Mouse (Mus musculus) regulatory T cell (primary cell): ENCODE results near the gene Pet100.

Source experiments
- in situ Hi-C: fragments of 300-600 bp; cut with MboI, MseI; formaldehyde crosslinking; loops from one replicate; pipeline ENCODE4 v1.15.1; 2025; ENCODE audit warnings: high pct_unique_total_duplicates

Gene Pet100

DNA sequence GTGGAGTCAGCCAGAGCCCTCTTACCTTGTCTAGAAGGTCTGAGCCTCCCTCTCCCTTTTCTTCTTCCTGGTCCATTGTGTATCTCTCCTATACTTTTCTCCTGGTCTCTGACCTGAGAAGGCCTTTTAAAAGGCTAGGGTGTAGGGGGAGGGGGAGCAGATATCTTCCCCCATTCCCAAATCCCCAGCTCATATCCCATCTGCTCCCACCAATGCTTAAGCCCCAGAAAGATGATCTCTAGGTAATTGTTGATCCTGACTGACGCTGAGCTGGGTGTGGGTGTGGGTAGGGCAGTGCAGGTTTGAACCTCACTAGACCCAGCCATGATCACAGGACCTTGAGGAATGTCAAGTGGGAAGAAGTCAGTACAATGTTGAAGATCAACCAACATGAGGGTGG, 4.1 kb downstream of the Pet100 start, which contains the start of gene Pcp2:
TSS of gene Pcp2 (minus strand) at position 101 of the 400 bp plus-strand sequence.
- in situ Hi-C loops, result no loop called here

- in situ Hi-C loops, result no loop called here
Observed at GRCm38 (mm10) chr8:3626971-3627370, 5.6 kb downstream of the Pet100 start.

DNA sequence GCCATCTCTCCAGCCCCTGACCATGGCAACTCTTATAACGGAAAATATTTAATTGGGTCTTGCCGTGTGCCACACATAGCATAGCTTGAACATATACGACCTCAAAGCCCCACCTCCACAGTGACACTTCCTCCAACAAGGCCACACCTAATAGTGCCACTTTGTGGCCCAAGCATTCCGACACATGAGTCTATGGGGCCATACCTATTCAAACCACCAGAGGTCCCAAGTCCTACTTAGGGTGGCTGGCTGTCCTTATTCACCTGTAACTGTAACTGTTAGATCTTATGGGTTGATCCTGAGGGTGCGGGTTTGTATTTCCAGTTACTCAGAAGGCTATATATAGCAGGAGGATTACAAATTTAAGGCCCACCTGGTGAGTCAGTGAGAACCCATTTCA, 6.7 kb downstream of the Pet100 start:
- in situ Hi-C loops, result no loop called here

- in situ Hi-C loops, result loop anchor here (5.0 kb wide), 1 partner anchor 1046 kb away; no protein-coding TSS in a partner anchor
Observed at GRCm38 (mm10) chr8:3630647-3631477, 9.5 kb downstream of the Pet100 start, which contains the start of gene Stxbp2. TSS of gene Stxbp2 (plus strand) at chr8:3630955.

- in situ Hi-C loops, result loop anchor here (5.0 kb wide), 1 partner anchor 1046 kb away; no protein-coding TSS in a partner anchor
Observed at GRCm38 (mm10) chr8:3631478-3631875, 10.1 kb downstream of the Pet100 start.

GRCm38 (mm10) chr8:3645804-3646203, 24.5 kb downstream of the Pet100 start:
- in situ Hi-C loops, result no loop called here

DNA sequence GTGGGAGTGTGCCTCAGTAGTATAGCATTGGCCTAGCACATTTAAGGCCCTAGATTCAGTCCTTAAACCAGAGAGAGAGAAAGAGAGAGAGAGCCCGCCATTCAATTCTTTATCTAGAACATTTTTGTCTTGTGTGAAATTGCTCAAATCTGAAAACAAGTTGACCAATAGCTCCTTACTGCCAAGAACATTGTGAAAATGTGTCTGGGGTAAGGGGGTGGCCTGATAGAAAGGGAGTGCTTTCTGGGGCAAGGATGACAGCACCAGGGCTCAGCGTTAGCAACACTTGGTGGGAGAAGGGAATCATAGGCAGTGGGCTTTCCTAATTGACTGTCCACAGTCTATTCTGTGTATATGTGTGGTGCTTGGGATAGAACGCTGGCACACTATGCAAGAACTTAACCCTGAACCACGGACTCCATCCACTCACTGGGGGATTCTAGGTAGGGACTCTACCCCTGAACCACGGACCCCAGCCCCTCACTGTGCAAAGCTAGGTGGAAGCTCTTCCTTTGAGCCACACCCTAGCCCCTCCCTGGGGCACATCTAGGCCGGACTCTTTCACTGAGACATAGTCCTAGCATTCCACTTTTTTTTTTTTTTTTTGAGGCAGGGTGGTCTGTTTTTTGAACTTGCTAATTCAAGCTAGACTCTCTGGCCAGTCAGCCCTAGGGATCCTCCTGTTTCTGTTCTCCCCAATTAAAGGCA, 25.6 kb downstream of the Pet100 start:
- in situ Hi-C loops, result no loop called here

DNA sequence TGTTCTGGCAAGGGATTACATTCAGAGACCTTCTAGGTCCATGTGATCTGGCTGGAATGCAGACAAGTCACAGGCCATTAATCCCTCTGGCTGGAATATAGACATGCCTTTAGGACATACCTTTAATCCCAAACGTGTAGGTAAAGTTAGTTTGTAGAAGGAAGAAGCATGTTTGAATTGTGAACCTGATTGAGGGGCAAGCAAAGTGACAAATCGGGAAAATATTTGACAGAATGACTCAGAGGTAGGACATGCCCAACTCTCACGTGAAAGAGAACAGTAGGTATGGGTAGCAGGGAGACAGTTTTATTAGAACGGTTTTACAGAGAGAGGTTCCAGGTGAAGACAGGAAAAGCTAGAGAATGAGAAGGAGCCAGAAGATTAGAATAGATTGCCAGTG, 26.2 kb downstream of the Pet100 start:
- in situ Hi-C loops, result no loop called here

GRCm38 (mm10) chr8:3648268-3648667, 26.9 kb downstream of the Pet100 start:
- in situ Hi-C loops, result no loop called here

DNA sequence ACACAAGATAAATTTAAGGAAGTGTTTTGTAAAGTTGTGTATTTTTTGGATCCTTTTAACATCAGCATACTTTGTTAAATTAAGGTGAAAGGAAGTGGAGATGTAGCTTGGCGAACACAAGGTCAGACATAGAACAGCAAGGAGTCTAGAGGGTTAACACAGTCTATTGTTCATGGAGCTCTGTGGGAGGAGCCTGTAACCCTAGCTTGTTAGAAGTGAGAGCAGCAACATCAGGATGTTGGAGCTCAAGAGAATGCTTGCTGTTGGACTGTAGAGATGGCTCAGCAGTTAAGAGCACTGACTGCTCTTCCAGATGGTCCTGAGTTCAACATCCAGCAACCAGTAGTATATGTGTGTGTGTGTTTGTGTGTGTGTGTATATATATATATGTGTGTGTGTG, 27.6 kb downstream of the Pet100 start:
- in situ Hi-C loops, result no loop called here

DNA sequence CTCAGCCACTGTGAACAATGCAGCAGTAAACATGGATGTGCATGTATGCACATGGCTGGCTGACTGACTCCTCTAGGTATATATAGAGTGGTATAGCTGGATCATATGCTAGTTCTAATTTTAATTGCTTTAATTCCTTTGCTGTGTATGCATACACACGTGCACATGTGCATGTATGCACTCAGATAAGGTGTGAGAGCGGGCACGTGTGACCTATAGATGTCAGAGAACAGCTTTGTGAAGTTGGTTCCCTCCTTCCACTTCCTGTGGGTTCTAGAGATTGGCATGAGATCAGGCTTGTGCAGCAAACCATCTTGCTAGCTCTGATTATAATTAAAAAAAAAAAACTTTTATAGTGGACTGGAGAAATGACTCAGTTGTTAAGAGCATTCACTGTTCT, 31.5 kb downstream of the Pet100 start:
- in situ Hi-C loops, result no loop called here

DNA sequence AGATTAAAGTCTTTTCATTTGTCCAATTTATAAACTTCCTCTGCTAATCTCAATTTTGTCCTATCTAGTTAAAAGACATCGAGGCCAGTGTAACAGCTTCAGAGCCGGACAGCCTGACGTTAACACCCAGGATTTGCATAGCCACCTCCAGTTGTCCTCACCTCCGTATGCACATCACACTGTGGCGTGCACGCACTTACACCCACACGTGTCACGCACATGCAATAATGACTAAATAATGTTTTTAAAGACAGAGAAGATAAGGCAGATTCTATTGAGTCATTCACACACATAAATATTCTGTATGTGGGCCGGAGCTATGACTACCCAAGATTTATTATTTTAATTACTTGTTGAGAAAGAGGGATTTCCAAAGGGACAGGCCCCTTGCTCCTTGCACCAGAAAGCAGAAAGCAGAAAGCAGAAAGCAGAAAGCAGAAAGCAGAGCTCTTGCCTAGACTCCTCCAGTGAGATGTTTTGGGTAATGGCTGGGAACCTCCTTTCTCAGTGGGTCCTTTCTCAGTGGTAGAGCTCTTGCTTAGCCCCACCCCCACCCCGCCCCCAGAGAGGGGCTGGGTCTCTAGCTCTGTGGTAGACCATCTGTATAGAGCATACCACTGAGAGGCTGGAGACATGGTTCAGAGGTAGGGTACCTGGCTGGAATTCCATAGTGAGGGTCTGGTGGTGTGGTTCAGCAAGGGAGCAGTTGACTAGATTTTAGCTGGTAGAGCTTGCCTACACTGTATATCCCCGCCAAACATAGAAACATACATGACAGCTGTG, 33.6 kb downstream of the Pet100 start:
- in situ Hi-C loops, result no loop called here

DNA sequence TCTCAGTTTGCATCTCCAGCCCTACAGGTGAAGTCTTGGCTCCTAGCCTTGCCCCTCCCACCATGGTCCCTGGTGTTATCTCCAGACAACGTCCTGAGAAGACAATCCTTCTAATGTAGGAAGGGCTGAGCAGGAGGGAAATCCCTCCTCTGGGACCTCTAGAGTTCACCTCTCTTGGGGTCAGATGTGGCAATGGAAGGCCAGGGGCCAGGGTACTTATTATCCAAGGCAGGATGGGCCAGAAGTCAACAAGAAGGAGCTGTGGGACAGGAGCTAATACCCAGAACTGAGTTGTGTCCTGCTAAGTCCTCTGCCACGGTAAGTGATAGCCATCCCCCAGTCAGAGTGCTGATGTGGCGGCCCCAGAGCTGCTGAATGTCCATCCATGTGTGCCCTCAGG, 34.2 kb downstream of the Pet100 start, which contains the start of gene Retn:
TSS of gene Retn (plus strand) at position 245 of the 400 bp plus-strand sequence.
- in situ Hi-C loops, result no loop called here

- in situ Hi-C loops, result no loop called here
Observed at GRCm38 (mm10) chr8:3656725-3657381, 35.5 kb downstream of the Pet100 start.

DNA sequence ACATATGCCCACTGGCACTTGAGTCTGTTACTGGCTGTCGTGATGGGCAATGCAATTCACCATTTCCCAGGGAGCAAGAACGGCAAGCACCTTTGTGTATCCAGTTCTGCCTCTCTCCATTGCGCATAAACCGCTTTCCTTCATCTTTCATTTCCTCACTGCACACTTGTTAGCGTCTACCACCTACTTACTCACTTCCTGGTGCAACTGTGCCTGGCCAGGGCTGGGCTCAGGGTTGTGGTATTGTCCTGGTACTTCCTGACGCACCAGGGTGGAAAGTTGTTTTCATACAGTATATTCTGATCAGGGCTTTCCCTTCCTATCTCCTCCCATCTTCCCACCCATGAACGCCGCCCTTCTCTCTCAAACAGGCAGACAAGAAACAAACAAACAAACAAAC, 39.5 kb downstream of the Pet100 start:
- in situ Hi-C loops, result no loop called here

- in situ Hi-C loops, result no loop called here
Observed at GRCm38 (mm10) chr8:3664405-3664804, 43.1 kb downstream of the Pet100 start.

GRCm38 (mm10) chr8:3665507-3665906, 44.2 kb downstream of the Pet100 start, which contains the start of gene Mcemp1:
TSS of gene Mcemp1 (plus strand) at chr8:3665754.
- in situ Hi-C loops, result no loop called here

DNA sequence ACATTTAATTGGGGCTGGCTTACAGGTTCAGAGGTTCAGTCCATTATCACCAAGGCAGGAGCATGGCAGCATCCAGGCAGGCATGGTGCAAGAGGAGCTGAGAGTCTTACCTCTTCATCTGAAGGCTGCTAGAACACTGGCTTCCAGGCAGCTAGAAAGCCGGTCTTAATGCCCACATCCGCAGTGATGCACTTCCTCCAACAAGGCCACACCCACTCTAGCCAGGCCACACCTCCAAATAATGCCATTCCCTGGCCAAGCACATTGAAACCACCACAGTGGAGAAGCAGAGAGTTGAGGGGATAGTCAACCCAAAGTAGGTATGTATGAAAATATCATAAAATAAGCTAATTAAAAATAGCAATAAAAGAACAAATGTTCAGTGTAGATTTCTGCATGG, 49.0 kb downstream of the Pet100 start:
- in situ Hi-C loops, result loop anchor here (5.0 to 10.0 kb wide), 2 partner anchors 48 to 654 kb away; partner anchors contain the start of genes Ccl25, Elavl1, Pet100 and Xab2

- in situ Hi-C loops, result loop anchor here (5.0 to 10.0 kb wide), 2 partner anchors 50 to 653 kb away; partner anchors contain the start of genes Ccl25, Elavl1, Pet100 and Xab2
Observed at GRCm38 (mm10) chr8:3671980-3672491, 50.7 kb downstream of the Pet100 start, which contains the start of gene Fcor. TSS of gene Fcor (minus strand) at chr8:3672362.

GRCm38 (mm10) chr8:3674671-3675070, 53.3 kb downstream of the Pet100 start:
- in situ Hi-C loops, result loop anchor here (5.0 to 10.0 kb wide), 4 partner anchors 52 to 650 kb away; partner anchors contain the start of genes Ccl25, Elavl1, Pet100 and Xab2
